Mouse (Mus musculus) embryonic facial prominence, embryonic 10.5 days (tissue): ENCODE measurements around the gene Ssr4. TPM values are rescaled to one million over a fixed set of nuclear protein-coding genes. Genes with fewer than 3 reads are reported as not detected.

ENCODE experiments used
- DNase-seq: peaks from one replicate; pipeline ENCODE4 v3.0.0-alpha.2; 2017; ENCODE audit warnings: low spot score
- H3K27ac ChIP-seq: fragments of 300-500 bp; sonication (generic); replicated peaks from 2 replicates; pipeline ENCODE4 v1.5.1; 2016; ENCODE audit warnings: mild to moderate bottlenecking
- H3K27me3 ChIP-seq: fragments of 300-500 bp; sonication (generic); replicated peaks from 2 replicates; pipeline ENCODE4 v1.6.1; 2016; ENCODE audit warnings: low read depth, mild to moderate bottlenecking; ENCODE audit not compliant: poor library complexity, severe bottlenecking
- H3K36me3 ChIP-seq: fragments of 300-500 bp; sonication (generic); replicated peaks from 2 replicates; pipeline ENCODE4 v1.6.1; 2016; ENCODE audit warnings: mild to moderate bottlenecking, moderate library complexity
- H3K4me1 ChIP-seq: fragments of 300-500 bp; sonication (generic); 2 replicates; pipeline ENCODE4 v1.6.1; 2016
- H3K4me3 ChIP-seq: fragments of 300-500 bp; sonication (generic); 2 replicates; pipeline ENCODE4 v1.5.1; 2016; ENCODE audit warnings: mild to moderate bottlenecking, moderate library complexity
- H3K9me3 ChIP-seq: fragments of 300-500 bp; sonication (generic); 2 replicates; pipeline ENCODE4 v1.6.1; 2016; ENCODE audit warnings: mild to moderate bottlenecking
- whole genome bisulfite sequencing: fragments of 180-500 bp; shearing (Covaris S2); methylation state at CpG from one replicate; pipeline ENCODE4 v1.1.7; 2016; 5-methylcytosine and 5-hydroxymethylcytosine counted together
- polyA plus RNA-seq: library from polyadenylated mRNA; unstranded; fragments of >200 nt; fragmentation: Nextera tagmentation; extraction: Ambion mirVana; gene quantifications from 2 replicates; pipeline ENCODE4 v1.2.1, GENCODE M21; 2016

Gene Ssr4
- polyA plus RNA-seq, 1 experiment from 2014 or later = 107 TPM

DNA sequence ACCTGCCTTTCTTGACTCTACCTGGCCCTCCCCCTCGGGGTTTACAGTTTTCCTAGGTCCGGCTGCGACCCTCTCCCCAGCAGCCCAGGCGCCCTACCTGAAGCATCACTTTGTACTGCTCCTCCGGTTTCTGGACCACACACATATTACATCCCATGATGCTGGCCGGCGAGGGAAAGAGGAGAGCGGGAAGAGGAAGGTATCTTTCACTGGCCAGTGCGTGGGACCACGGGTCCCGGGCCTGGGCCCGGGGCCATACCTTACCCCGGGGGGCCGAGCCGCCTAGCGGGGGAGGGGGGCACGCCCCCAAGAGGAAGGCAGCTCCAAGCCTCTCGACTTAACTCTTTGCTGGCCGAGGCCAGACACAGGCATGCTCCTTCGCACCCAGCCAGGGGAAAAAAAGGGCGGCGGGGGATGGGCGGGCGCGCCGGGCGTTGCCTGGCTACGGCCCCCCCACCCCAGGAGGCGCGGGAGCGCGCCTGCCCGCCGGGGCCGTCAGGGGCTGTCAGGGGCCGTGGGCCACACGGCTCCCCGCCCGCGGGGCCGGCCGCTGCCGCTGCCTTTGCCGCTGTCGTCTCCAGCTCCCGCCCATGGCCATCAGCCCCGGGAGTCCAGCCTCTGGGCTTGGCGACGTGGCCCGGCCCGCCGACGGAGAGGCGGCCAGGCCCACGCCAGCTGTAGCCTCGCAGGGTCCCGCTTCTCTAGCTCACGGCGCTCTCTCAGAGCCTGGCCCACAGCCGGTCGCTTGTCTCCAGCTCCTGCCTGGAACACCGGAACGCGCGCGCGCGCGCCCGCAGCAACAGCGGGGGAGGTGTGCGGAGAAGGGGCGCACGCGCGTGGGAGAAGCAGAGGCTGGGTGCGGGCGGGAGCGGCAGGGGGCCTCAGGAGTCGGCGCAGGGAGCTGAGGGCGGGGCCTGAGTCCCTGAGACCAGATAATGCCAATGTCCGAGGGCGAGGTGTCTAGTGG, 37.6 kb downstream of the Ssr4 start, which contains the start of gene Pdzd4:
TSS of gene Pdzd4 (minus strand) at position 785 of the 967 bp plus-strand sequence.
- H3K27ac ChIP-seq = peak within 1 kb of the TSS; percentile 84
- peak within 1 kb of the TSS; percentile 70 for H3K4me3 ChIP-seq
- H3K4me1 ChIP-seq = peaks cover 17% of the 10 kb centered on the region
- DNase-seq = peak; percentile 75
- 15% methylated on average over 84 of the region's 84 CpGs for WGBS
- H3K9me3 ChIP-seq = no peaks in the 10 kb centered on the region
- no peaks in the 10 kb centered on the region for H3K36me3 ChIP-seq
- H3K27me3 ChIP-seq = peaks cover 46% of the 10 kb centered on the region

DNA sequence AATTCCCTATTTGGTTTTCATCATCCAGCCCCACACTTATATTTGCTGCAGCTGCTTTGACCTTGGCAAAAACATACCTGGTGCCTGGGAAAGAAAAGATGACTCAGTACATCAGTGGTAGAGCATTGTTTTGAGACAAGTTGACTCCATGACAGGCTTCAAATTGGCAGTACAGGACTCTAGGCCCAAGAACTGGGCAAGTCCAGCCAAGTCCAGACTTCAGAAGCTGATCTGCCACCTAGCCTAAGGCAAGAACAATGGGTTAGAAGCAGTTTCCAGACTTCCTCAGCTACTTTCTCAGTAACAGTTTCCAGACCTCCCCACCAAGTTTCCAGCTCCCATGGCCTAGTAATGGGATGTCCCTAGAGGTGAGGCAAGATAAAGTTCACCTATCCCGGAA, 48.9 kb downstream of the Ssr4 start:
- Histone ChIP-seq H3K9me3 (no peaks in the 10 kb centered on the region), H3K36me3 (no peaks in the 10 kb centered on the region), H3K4me1 (no peaks in the 10 kb centered on the region), H3K27me3 (no peaks in the 10 kb centered on the region), H3K27ac (no peak overlapping the region), H3K4me3 (no peak overlapping the region)
- no peak for DNase-seq
- WGBS = 97% methylated on average over 1 of the region's 1 CpGs

DNA sequence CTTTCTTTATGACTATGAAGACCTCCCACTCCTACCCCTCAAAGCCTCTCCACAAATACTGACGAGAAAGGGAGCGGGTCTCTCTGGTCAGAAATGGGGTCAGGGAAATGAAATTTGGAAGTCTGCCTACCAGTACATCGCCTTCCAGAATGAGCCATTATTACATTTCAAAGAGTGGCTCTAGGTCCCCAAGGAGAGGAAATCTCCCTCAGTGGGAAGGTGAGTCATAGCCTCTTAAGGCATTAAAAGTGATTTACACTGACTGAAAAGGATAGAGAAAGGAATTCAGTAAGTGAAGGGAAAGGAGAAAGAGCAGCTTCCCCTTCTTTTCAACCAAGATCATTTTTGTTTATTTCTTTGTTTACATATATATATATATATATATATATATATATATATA, 49.9 kb downstream of the Ssr4 start:
- no peak overlapping the region for H3K27ac ChIP-seq
- H3K27me3 ChIP-seq = no peaks in the 10 kb centered on the region
- no peak for DNase-seq
- H3K4me1 ChIP-seq = no peaks in the 10 kb centered on the region
- H3K4me3 ChIP-seq = no peak overlapping the region
- no peaks in the 10 kb centered on the region for H3K36me3 ChIP-seq
- WGBS = 86% methylated on average over 3 of the region's 3 CpGs
- H3K9me3 ChIP-seq = no peaks in the 10 kb centered on the region

Other genes with a start within 250 kb of the Ssr4 start
- 109 and 139 TPM in 2 replicates for gene Dusp9, start 147.6 kb upstream of the Ssr4 start, polyA plus RNA-seq
- gene Pnck, start 126.9 kb upstream of the Ssr4 start, polyA plus RNA-seq = 6.6 and 7.4 TPM in 2 replicates
- gene Slc6a8, start 113.9 kb upstream of the Ssr4 start, polyA plus RNA-seq = 4.7 and 5.6 TPM in 2 replicates
- gene Bcap31, start 70.9 kb upstream of the Ssr4 start, polyA plus RNA-seq = 152 and 153 TPM in 2 replicates
- gene Abcd1, start 70.4 kb upstream of the Ssr4 start, polyA plus RNA-seq = 8.1 and 10.4 TPM in 2 replicates
- 0.08 and 0.14 TPM in 2 replicates for gene Plxnb3, start 29.9 kb upstream of the Ssr4 start, polyA plus RNA-seq
- gene Srpk3, start 12.6 kb upstream of the Ssr4 start, polyA plus RNA-seq = 1.00 and 2.0 TPM in 2 replicates
- 175 and 176 TPM in 2 replicates for gene Idh3g, start 131 bp upstream of the Ssr4 start, polyA plus RNA-seq
- gene Pdzd4, start 37.9 kb downstream of the Ssr4 start, polyA plus RNA-seq = 0.65 and 0.79 TPM in 2 replicates
- gene Avpr2, start 105.1 kb downstream of the Ssr4 start, polyA plus RNA-seq = 0.05 and 0.07 TPM in 2 replicates
- gene L1cam, start 109.1 kb downstream of the Ssr4 start, polyA plus RNA-seq = 8.0 and 8.2 TPM in 2 replicates
- 2.1 and 2.6 TPM in 2 replicates for gene Arhgap4, start 134.8 kb downstream of the Ssr4 start, polyA plus RNA-seq
- 169 and 181 TPM in 2 replicates for gene Naa10, start 134.9 kb downstream of the Ssr4 start, polyA plus RNA-seq
- 22.4 and 23.3 TPM in 2 replicates for gene Renbp, start 143.8 kb downstream of the Ssr4 start, polyA plus RNA-seq
- gene Hcfc1, start 179.3 kb downstream of the Ssr4 start, polyA plus RNA-seq = 79.9 and 84.5 TPM in 2 replicates
- gene Irak1, start 236.9 kb downstream of the Ssr4 start, polyA plus RNA-seq = 54.0 and 62.2 TPM in 2 replicates